In genomic region chr11:120808010-120808409, GRCm38 (mm10) we compare ENCODE assay signal across 17 mouse cellular contexts.
"Had no signal": no experiment of that assay in that cellular context is flagged by ENCODE, and none has a peak within 500 bp of the region (broad histone marks: within the 10 kb centered on the region; RNA-seq: fewer than 3 reads in every experiment).

No protein-coding gene starts in this region.

- H3K9ac ChIP-seq: kidney, embryonic 15.5 days; limb, embryonic 12.5 days; limb, embryonic 15.5 days; liver, embryonic 14.5 days; liver, postnatal 0 days; lung, embryonic 14.5 days had no signal

- H3K9me3 ChIP-seq: kidney, embryonic 15.5 days; limb, embryonic 12.5 days; limb, embryonic 15.5 days; midbrain, embryonic 10.5 days had no signal

- H3K4me3 ChIP-seq: kidney, embryonic 15.5 days; limb, embryonic 12.5 days; limb, embryonic 15.5 days; midbrain, embryonic 10.5 days had no signal

- H3K4me1 ChIP-seq: kidney, embryonic 15.5 days; limb, embryonic 12.5 days; limb, embryonic 15.5 days; midbrain, embryonic 10.5 days had no signal

- H3K4me2 ChIP-seq: kidney, embryonic 15.5 days; limb, embryonic 12.5 days; limb, embryonic 15.5 days; liver, embryonic 11.5 days; lung, embryonic 14.5 days had no signal

- DNase-seq: kidney, adult 8-10 months; kidney, postnatal 10 days; kidney, postnatal 36 days; left cerebral cortex, postnatal 4 days; liver, postnatal 0 days; lung, embryonic 14.5 days; midbrain, embryonic 14.5 days; thymus, adult 2 months; thymus, postnatal 25 days had no signal

- H3K27ac ChIP-seq: kidney, embryonic 15.5 days; limb, embryonic 12.5 days; limb, embryonic 15.5 days; liver, embryonic 14.5 days; macrophage; midbrain, embryonic 10.5 days had no signal

- H3K27me3 ChIP-seq: kidney, embryonic 15.5 days; limb, embryonic 12.5 days; limb, embryonic 15.5 days had no signal

- ATAC-seq: liver, postnatal 0 days; lung, postnatal 0 days had no signal
